Mouse (Mus musculus): ENCODE measurements around the gene Mef2c.

DNA sequence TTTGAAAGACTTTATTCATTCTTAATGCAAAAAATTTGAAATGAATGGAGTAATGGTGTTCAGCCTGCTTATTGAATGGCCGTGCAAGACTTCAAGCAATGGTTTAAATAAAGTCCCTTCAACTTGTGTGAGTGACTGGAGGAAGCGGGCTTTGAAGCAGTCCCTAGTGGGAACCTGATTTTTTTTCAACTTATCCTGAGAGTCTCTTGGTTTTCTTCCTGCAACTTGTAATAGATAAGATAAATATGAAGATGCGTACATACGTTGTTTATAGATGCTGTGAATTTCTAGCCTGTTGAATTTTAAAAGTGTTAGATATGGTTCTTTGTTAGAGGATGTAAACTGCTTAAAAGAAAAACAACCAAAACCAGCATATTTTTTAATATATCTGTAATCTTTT, 27.1 kb downstream of the Mef2c start:
- TF ChIP-seq CTCF (IDR thresholded peaks at IDR 0.05; ENCODE audit: borderline replicate concordance, extremely low read depth, insufficient read depth, insufficient read length), result no peak
- TF ChIP-seq POLR2A (IDR thresholded peaks at IDR 0.05; ENCODE audit: borderline replicate concordance, extremely low read depth, insufficient read depth, insufficient read length, poor library complexity, severe bottlenecking), result no peak
